14 mouse cellular contexts compared by ENCODE assay signal in genomic region chr17:23671519-23671918, GRCm38 (mm10). TPM values are rescaled to one million over a fixed set of nuclear protein-coding genes. Genes with fewer than 3 reads are reported as not detected.
"Had no signal": no experiment of that assay in that cellular context is flagged by ENCODE, and none has a peak within 500 bp of the region (broad histone marks: within the 10 kb centered on the region; RNA-seq: fewer than 3 reads in every experiment).

No protein-coding gene starts in this region.

- DNase-seq: lung, adult 18-20 months; lung, embryonic 14.5 days; lung, postnatal 10 days; lung, postnatal 4 days; midbrain, embryonic 14.5 days; right cerebral cortex, postnatal 14 days; right cerebral cortex, postnatal 4 days; spleen, adult 18-20 months; thymus, adult 18-20 months; thymus, postnatal 14 days; thymus, postnatal 36 days had no signal

RNA-seq across cellular contexts. Expression of gene Cldn6, which starts 7.5 kb away (rescaled TPM):
- total RNA-seq: megakaryocyte, adult 5-6 weeks; megakaryocyte-erythroid progenitor cell, adult 5-6 weeks; neutrophil, adult 5-6 weeks had no signal

RNA-seq across cellular contexts. Expression of gene Bicdl2, which starts 11.2 kb away (rescaled TPM):
- total RNA-seq: megakaryocyte, adult 5-6 weeks; megakaryocyte-erythroid progenitor cell, adult 5-6 weeks; neutrophil, adult 5-6 weeks had no signal
